Mouse (Mus musculus) embryonic facial prominence, embryonic 10.5 days (tissue): ENCODE data around the gene Lrba. TPM values are rescaled to one million over a fixed set of nuclear protein-coding genes. Genes with fewer than 3 reads are reported as not detected.

Source experiments
- DNase-seq: peaks from one replicate; pipeline ENCODE4 v3.0.0-alpha.2; 2017; ENCODE audit warnings: low spot score
- H3K27ac ChIP-seq: fragments of 300-500 bp; sonication (generic); replicated peaks from 2 replicates; pipeline ENCODE4 v1.5.1; 2016; ENCODE audit warnings: mild to moderate bottlenecking
- H3K27me3 ChIP-seq: fragments of 300-500 bp; sonication (generic); replicated peaks from 2 replicates; pipeline ENCODE4 v1.6.1; 2016; ENCODE audit warnings: low read depth, mild to moderate bottlenecking; ENCODE audit not compliant: poor library complexity, severe bottlenecking
- H3K36me3 ChIP-seq: fragments of 300-500 bp; sonication (generic); replicated peaks from 2 replicates; pipeline ENCODE4 v1.6.1; 2016; ENCODE audit warnings: mild to moderate bottlenecking, moderate library complexity
- H3K4me1 ChIP-seq: fragments of 300-500 bp; sonication (generic); 2 replicates; pipeline ENCODE4 v1.6.1; 2016
- H3K4me3 ChIP-seq: fragments of 300-500 bp; sonication (generic); 2 replicates; pipeline ENCODE4 v1.5.1; 2016; ENCODE audit warnings: mild to moderate bottlenecking, moderate library complexity
- H3K9me3 ChIP-seq: fragments of 300-500 bp; sonication (generic); 2 replicates; pipeline ENCODE4 v1.6.1; 2016; ENCODE audit warnings: mild to moderate bottlenecking
- WGBS: fragments of 180-500 bp; shearing (Covaris S2); methylation state at CpG from one replicate; pipeline ENCODE4 v1.1.7; 2016; 5-methylcytosine and 5-hydroxymethylcytosine counted together
- polyA plus RNA-seq: library from polyadenylated mRNA; unstranded; fragments of >200 nt; fragmentation: Nextera tagmentation; extraction: Ambion mirVana; gene quantifications from 2 replicates; pipeline ENCODE4 v1.2.1, GENCODE M21; 2016

The Lrba gene
- polyA plus RNA-seq, 1 experiment from 2014 or later, result 9.1 TPM

DNA sequence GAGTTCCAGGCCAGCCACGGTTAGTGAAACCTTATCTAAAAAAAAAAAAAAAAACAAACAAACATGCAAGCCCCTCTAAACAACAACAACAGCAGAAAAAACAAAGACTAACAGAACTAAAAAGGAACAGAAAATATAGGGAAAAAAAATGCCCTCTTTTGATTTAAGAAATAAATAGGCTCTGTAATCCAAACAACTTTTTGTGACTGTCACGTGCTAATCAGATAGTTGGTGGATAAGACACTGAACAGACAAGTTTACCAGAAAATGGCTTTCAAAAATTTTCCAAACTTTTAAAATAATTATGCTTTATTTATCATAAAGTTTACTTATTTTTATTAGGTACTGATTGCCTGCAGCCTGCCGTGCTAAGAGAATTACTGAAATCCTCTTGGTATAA, 13.5 kb upstream of the Lrba start:
- no peak overlapping the region for H3K27ac ChIP-seq
- DNase-seq, result no peak
- H3K4me3 ChIP-seq, result no peak overlapping the region
- H3K36me3 ChIP-seq, result no peaks in the 10 kb centered on the region
- WGBS, result 90% methylated on average over 3 of the region's 3 CpGs
- H3K27me3 ChIP-seq, result no peaks in the 10 kb centered on the region
- H3K4me1 ChIP-seq, result no peaks in the 10 kb centered on the region
- no peaks in the 10 kb centered on the region for H3K9me3 ChIP-seq

DNA sequence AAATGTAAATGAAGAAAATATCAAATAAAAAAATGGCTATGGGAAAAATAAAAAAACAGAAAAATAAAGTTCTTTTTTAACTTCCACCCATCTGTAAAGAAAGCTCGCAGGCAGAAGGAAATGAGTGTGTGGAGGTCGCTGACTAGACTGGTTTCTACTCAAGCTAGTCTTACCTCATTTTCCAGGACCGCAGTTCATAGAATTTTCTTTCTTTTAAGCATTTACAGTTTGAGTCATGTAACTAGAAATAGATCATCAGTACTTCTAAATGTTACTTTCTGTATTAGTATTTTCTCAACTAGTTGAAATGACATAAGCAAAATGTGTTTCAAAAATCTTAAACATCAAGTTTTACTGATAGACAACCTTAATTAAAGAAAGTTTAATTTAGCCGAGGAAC, 10.2 kb upstream of the Lrba start:
- H3K27me3 ChIP-seq, result no peaks in the 10 kb centered on the region
- H3K4me3 ChIP-seq, result no peak overlapping the region
- WGBS, result 89% methylated on average over 4 of the region's 4 CpGs
- no peaks in the 10 kb centered on the region for H3K4me1 ChIP-seq
- H3K36me3 ChIP-seq, result no peaks in the 10 kb centered on the region
- no peaks in the 10 kb centered on the region for H3K9me3 ChIP-seq
- no peak for DNase-seq
- no peak overlapping the region for H3K27ac ChIP-seq

- Histone ChIP-seq H3K4me3 (peak overlapping the region; percentile 92), H3K36me3 (no peaks in the 10 kb centered on the region), H3K4me1 (peaks cover 11% of the 10 kb centered on the region), H3K27me3 (peaks cover 29% of the 10 kb centered on the region), H3K27ac (peak overlapping the region; percentile 92), H3K9me3 (no peaks in the 10 kb centered on the region)
- DNase-seq, result peak; percentile 91
- under 1% methylated on average over 79 of the region's 79 CpGs for WGBS
Observed at GRCm38 (mm10) chr3:86223634-86224313, 706 bp upstream of the Lrba start.

GRCm38 (mm10) chr3:86224314-86224563, 241 bp upstream of the Lrba start:
- WGBS, result 0% methylated on average over 28 of the region's 28 CpGs
- Histone ChIP-seq H3K27ac (peak overlapping the region; percentile 92), H3K4me3 (peak overlapping the region; percentile 92), H3K9me3 (no peaks in the 10 kb centered on the region), H3K27me3 (peaks cover 29% of the 10 kb centered on the region), H3K4me1 (peaks cover 11% of the 10 kb centered on the region), H3K36me3 (no peaks in the 10 kb centered on the region)
- no peak for DNase-seq

DNA sequence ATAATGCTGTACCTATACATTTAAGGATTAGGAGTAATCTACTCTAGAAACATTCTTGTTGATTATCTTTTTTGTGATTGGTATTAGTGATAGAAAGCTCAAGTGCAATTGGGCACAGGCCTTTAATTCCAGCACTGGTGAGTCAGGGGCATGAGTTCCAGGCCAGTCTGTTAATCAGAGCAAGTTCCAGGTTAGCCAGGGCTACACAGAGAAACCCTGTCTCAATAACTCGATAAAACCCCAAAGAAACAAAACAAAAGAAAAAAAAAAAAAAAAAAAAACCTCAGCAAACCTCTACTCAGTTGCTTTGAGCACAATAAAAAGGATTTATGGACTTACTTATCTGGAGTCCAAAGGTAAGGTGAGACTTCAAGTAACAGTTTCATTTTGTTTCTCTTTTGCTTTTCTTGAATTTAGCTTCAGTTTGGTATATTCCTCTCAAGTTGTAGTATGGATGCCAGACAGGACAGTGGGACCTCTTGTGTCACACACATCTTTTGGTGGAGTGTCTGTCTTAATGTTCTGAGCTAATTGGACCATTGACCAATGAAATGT, 7.1 kb downstream of the Lrba start:
- Histone ChIP-seq H3K9me3 (no peaks in the 10 kb centered on the region), H3K4me3 (no peak overlapping the region), H3K36me3 (no peaks in the 10 kb centered on the region), H3K27ac (no peak overlapping the region), H3K27me3 (no peaks in the 10 kb centered on the region; the same call in 1 of the 2 replicates), H3K4me1 (no peaks in the 10 kb centered on the region)
- DNase-seq, result no peak
- 60% methylated on average over 1 of the region's 1 CpGs for WGBS

GRCm38 (mm10) chr3:86247193-86247592, 22.7 kb downstream of the Lrba start:
- Histone ChIP-seq H3K27me3 (no peaks in the 10 kb centered on the region), H3K36me3 (no peaks in the 10 kb centered on the region), H3K4me1 (no peaks in the 10 kb centered on the region), H3K4me3 (no peak overlapping the region), H3K9me3 (no peaks in the 10 kb centered on the region), H3K27ac (no peak overlapping the region)
- WGBS, result 77% methylated on average over 8 of the region's 8 CpGs
- DNase-seq, result no peak

GRCm38 (mm10) chr3:86251212-86251611, 26.7 kb downstream of the Lrba start:
- no peaks in the 10 kb centered on the region for H3K9me3 ChIP-seq
- 79% methylated on average over 1 of the region's 1 CpGs for WGBS
- H3K27me3 ChIP-seq, result no peaks in the 10 kb centered on the region
- DNase-seq, result no peak
- no peak overlapping the region for H3K27ac ChIP-seq
- no peaks in the 10 kb centered on the region for H3K36me3 ChIP-seq
- no peak overlapping the region for H3K4me3 ChIP-seq
- peaks cover 2% of the 10 kb centered on the region; the same call in 1 of the 2 replicates for H3K4me1 ChIP-seq

- peaks cover 2% of the 10 kb centered on the region; the same call in 1 of the 2 replicates for H3K4me1 ChIP-seq
- no peaks in the 10 kb centered on the region for H3K36me3 ChIP-seq
- DNase-seq, result no peak
- H3K9me3 ChIP-seq, result no peaks in the 10 kb centered on the region
- H3K27ac ChIP-seq, result no peak overlapping the region
- H3K27me3 ChIP-seq, result no peaks in the 10 kb centered on the region
- no peak overlapping the region for H3K4me3 ChIP-seq
Observed at GRCm38 (mm10) chr3:86252588-86252987, 28.1 kb downstream of the Lrba start.

GRCm38 (mm10) chr3:86253071-86253470, 28.6 kb downstream of the Lrba start:
- H3K4me1 ChIP-seq, result peaks cover 2% of the 10 kb centered on the region; the same call in 1 of the 2 replicates
- H3K4me3 ChIP-seq, result no peak overlapping the region
- H3K27ac ChIP-seq, result no peak overlapping the region
- no peaks in the 10 kb centered on the region for H3K36me3 ChIP-seq
- WGBS, result 85% methylated on average over 3 of the region's 3 CpGs
- DNase-seq, result no peak
- no peaks in the 10 kb centered on the region for H3K27me3 ChIP-seq
- H3K9me3 ChIP-seq, result no peaks in the 10 kb centered on the region

GRCm38 (mm10) chr3:86253791-86254190, 29.3 kb downstream of the Lrba start:
- H3K27me3 ChIP-seq, result no peaks in the 10 kb centered on the region
- no peaks in the 10 kb centered on the region for H3K36me3 ChIP-seq
- no peak overlapping the region for H3K27ac ChIP-seq
- no peak for DNase-seq
- H3K4me1 ChIP-seq, result peaks cover 2% of the 10 kb centered on the region; the same call in 1 of the 2 replicates
- 64% methylated on average over 1 of the region's 1 CpGs for WGBS
- no peaks in the 10 kb centered on the region for H3K9me3 ChIP-seq
- no peak overlapping the region for H3K4me3 ChIP-seq

DNA sequence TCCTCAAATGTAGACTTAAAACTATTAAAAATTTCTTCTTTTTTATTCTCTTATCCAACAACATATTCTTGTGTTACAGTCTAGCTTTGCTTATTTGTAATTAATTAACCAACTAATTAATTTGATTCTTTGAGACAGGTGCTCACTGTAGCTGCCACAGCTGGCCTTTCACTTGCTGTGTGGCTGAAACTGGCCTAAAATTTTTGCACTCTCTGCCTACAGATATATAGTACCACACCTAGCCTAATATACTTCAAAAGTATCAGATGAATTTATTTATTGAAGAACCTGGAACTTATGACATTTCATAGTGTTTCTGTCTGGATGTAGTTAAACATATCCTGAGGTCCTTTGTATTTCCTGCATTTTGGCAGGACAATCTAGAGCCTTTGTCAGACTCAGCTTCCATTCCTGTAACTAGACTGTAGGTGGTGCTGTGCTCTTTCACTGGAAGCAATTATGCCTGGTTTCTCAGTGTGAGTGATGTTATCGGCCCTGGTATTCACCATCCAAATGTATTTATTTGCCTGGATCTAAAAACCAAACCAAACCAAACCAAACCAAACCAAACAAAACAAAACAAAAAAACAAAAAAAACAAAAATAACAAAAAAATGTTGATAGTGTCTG, 43.7 kb downstream of the Lrba start:
- Histone ChIP-seq H3K9me3 (no peaks in the 10 kb centered on the region), H3K27ac (no peak overlapping the region), H3K36me3 (no peaks in the 10 kb centered on the region), H3K27me3 (no peaks in the 10 kb centered on the region), H3K4me3 (no peak overlapping the region), H3K4me1 (no peaks in the 10 kb centered on the region)
- 9% methylated on average over 1 of the region's 1 CpGs for WGBS
- DNase-seq, result peak; percentile 38

DNA sequence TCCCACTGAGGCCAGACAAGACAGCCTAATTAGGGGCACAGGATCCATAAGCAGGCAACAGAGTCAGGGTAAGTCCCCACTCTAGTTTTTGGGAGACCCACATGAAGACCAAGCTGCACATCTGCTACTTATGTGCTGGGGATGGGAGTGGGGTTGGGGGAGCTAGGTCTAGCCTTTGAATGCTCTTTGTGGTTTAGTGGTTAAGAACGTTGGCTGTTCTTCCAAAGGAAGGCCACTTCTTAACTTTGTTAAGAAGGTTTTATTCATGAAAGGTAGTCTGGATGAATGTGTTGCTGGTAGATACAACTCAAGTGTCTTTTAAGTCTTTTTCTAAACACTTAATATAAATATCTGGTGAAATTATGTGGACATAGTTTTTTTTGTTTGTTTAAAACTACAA, 51.2 kb downstream of the Lrba start:
- no peaks in the 10 kb centered on the region for H3K36me3 ChIP-seq
- no peak overlapping the region for H3K4me3 ChIP-seq
- no peaks in the 10 kb centered on the region for H3K9me3 ChIP-seq
- DNase-seq, result no peak
- 0 out of 2 replicates have a peak, but pooled peaks cover 2% of the 10 kb centered on the region for H3K4me1 ChIP-seq
- H3K27me3 ChIP-seq, result no peaks in the 10 kb centered on the region
- WGBS, result 77% methylated on average over 1 of the region's 1 CpGs
- H3K27ac ChIP-seq, result no peak overlapping the region

GRCm38 (mm10) chr3:86291326-86291725, 66.8 kb downstream of the Lrba start:
- no peak overlapping the region for H3K4me3 ChIP-seq
- no peaks in the 10 kb centered on the region for H3K27me3 ChIP-seq
- no peak for DNase-seq
- 62% methylated on average over 8 of the region's 8 CpGs for WGBS
- H3K4me1 ChIP-seq, result no peaks in the 10 kb centered on the region
- H3K36me3 ChIP-seq, result no peaks in the 10 kb centered on the region
- no peak overlapping the region for H3K27ac ChIP-seq
- H3K9me3 ChIP-seq, result no peaks in the 10 kb centered on the region
